ENCODE assay signal across 36 mouse cellular contexts in genomic region chr16:93623759-93624158, GRCm38 (mm10). TPM values are rescaled to one million over a fixed set of nuclear protein-coding genes. Genes with fewer than 3 reads are reported as not detected.
"Had no signal": no experiment of that assay in that cellular context is flagged by ENCODE, and none has a peak within 500 bp of the region (broad histone marks: within the 10 kb centered on the region; RNA-seq: fewer than 3 reads in every experiment).

No protein-coding gene starts in this region.

RNA-seq across cellular contexts. Expression of gene Gm5678, which starts 4.1 kb away (rescaled TPM):
- total RNA-seq: liver, adult 2 months; megakaryocyte progenitor cell, adult 5-6 weeks; megakaryocyte, adult 5-6 weeks; megakaryocyte-erythroid progenitor cell, adult 5-6 weeks; midbrain, postnatal 0 days; monocyte, adult 5-6 weeks had no signal
- polyA plus RNA-seq: limb, embryonic 10.5 days; limb, embryonic 11.5 days; limb, embryonic 12.5 days; limb, embryonic 13.5 days; limb, embryonic 14.5 days; limb, embryonic 15.5 days; liver, adult 2 months; liver, embryonic 11.5 days; liver, embryonic 12.5 days; liver, embryonic 13.5 days; liver, embryonic 14.5 days; liver, embryonic 15.5 days; liver, embryonic 16.5 days; liver, postnatal 0 days; lung, adult 2 months; lung, embryonic 14.5 days; lung, embryonic 15.5 days; lung, embryonic 16.5 days; lung, postnatal 0 days; macrophage; midbrain, embryonic 10.5 days; midbrain, embryonic 11.5 days; midbrain, embryonic 12.5 days; midbrain, embryonic 13.5 days; midbrain, embryonic 14.5 days; midbrain, embryonic 15.5 days; midbrain, embryonic 16.5 days; midbrain, postnatal 0 days; myocyte; neural tube, embryonic 11.5 days; neural tube, embryonic 12.5 days; neural tube, embryonic 13.5 days had no signal
